Mouse (Mus musculus): ENCODE results near the gene Sap18b. TPM values are rescaled to one million over a fixed set of nuclear protein-coding genes. Genes with fewer than 3 reads are reported as not detected.
"Not testable (repeated sequence)": the region's sequence is repeated elsewhere in the genome, so short reads cannot be mapped to it uniquely, and the experiment has no call there.

Gene Sap18b
- polyA plus RNA-seq, 1 experiment from 2014 or later, result 394 TPM

GRCm38 (mm10) chr8:95863761-95864440 is 38.8 kb downstream of the Sap18b start:
- WGBS, result 93% methylated on average over 10 of the region's 11 CpGs
- H3K4me1 ChIP-seq; H3K27ac ChIP-seq (replicated peaks); H3K4me3 ChIP-seq; H3K9me3 ChIP-seq (replicated peaks); H3K27me3 ChIP-seq (ENCODE audit: low read depth, poor library complexity, severe bottlenecking); DNase-seq (ENCODE audit: low spot score): not testable (repeated sequence)
- peaks cover 59% of the 10 kb centered on the region for H3K36me3 ChIP-seq

GRCm38 (mm10) chr8:95864851-95865250 is 39.7 kb downstream of the Sap18b start:
- WGBS, result 97% methylated on average over 18 of the region's 18 CpGs
- H3K27me3 ChIP-seq (ENCODE audit: low read depth, poor library complexity, severe bottlenecking); H3K27ac ChIP-seq (replicated peaks); H3K4me1 ChIP-seq; DNase-seq (ENCODE audit: low spot score); H3K4me3 ChIP-seq; H3K9me3 ChIP-seq (replicated peaks): not testable (repeated sequence)
- H3K36me3 ChIP-seq, result peaks cover 69% of the 10 kb centered on the region

GRCm38 (mm10) chr8:95871690-95872089 is 46.5 kb downstream of the Sap18b start:
- WGBS, result 96% methylated on average over 16 of the region's 16 CpGs

GRCm38 (mm10) chr8:95875270-95875669 is 50.1 kb downstream of the Sap18b start:
- WGBS, result 96% methylated on average over 7 of the region's 7 CpGs
- DNase-seq (ENCODE audit: low spot score), result no peak
- no peaks in the 10 kb centered on the region for H3K27me3 ChIP-seq (ENCODE audit: low read depth, poor library complexity, severe bottlenecking)
- H3K9me3 ChIP-seq (replicated peaks), result 0 out of 2 replicates have a peak, but pooled peaks cover 3% of the 10 kb centered on the region
- H3K4me1 ChIP-seq, result peaks cover 10% of the 10 kb centered on the region
- peaks cover 79% of the 10 kb centered on the region for H3K36me3 ChIP-seq
- H3K27ac ChIP-seq (replicated peaks), result no peak overlapping the region
- H3K4me3 ChIP-seq, result no peak overlapping the region

More at GRCm38 (mm10) chr8:95871690-95872089, 46.5 kb downstream of the Sap18b start:
- Histone ChIP-seq H3K4me1 (no peaks in the 10 kb centered on the region), H3K4me3 (no peak overlapping the region), H3K36me3 (peaks cover 100% of the 10 kb centered on the region), H3K27ac (replicated peaks) (no peak overlapping the region), H3K27me3 (ENCODE audit: low read depth, poor library complexity, severe bottlenecking) (no peaks in the 10 kb centered on the region), H3K9me3 (replicated peaks) (0 out of 2 replicates have a peak, but pooled peaks cover 3% of the 10 kb centered on the region)
- no peak for DNase-seq (ENCODE audit: low spot score)

Other genes starting within 250 kb of the Sap18b start
- gene Prss54, start 249.0 kb upstream of the Sap18b start, polyA plus RNA-seq (2016; fragmentation: Nextera tagmentation; extraction: Ambion mirVana), result not detected in 2 replicates
- 31.2 and 31.7 TPM in 2 replicates for gene Gins3, start 191.9 kb upstream of the Sap18b start, polyA plus RNA-seq (2016; fragmentation: Nextera tagmentation; extraction: Ambion mirVana)
- gene Ndrg4, start 148.4 kb upstream of the Sap18b start, polyA plus RNA-seq (2016; fragmentation: Nextera tagmentation; extraction: Ambion mirVana), result 27.4 and 43.9 TPM in 2 replicates
- gene Setd6, start 109.5 kb upstream of the Sap18b start, polyA plus RNA-seq (2016; fragmentation: Nextera tagmentation; extraction: Ambion mirVana), result 25.0 and 28.7 TPM in 2 replicates
- 93.7 and 98.0 TPM in 2 replicates for gene Cnot1, start 17.9 kb upstream of the Sap18b start, polyA plus RNA-seq (2016; fragmentation: Nextera tagmentation; extraction: Ambion mirVana)
- 16.5 and 18.8 TPM in 2 replicates for gene Slc38a7, start 28.2 kb downstream of the Sap18b start, polyA plus RNA-seq (2016; fragmentation: Nextera tagmentation; extraction: Ambion mirVana)
- 188 and 192 TPM in 2 replicates for gene Got2, start 63.2 kb downstream of the Sap18b start, polyA plus RNA-seq (2016; fragmentation: Nextera tagmentation; extraction: Ambion mirVana)